Mouse (Mus musculus) limb, embryonic 13.5 days (tissue): ENCODE data around the gene Gabpb2. TPM values are rescaled to one million over a fixed set of nuclear protein-coding genes. Genes with fewer than 3 reads are reported as not detected.
A peak's percentile ranks its signal among the peaks of the same experiment; 100 is the strongest.

Experiments
- ATAC-seq: fragments of 200-750 bp; cut with Nextera tagmentation; 2 replicates; pipeline ENCODE4 v1.8.0; 2017; ENCODE audit warnings: low read depth, moderate number of reproducible peaks, moderate TSS enrichment; ENCODE audit not compliant: low FRiP score
- H3K27ac ChIP-seq: fragments of 300-500 bp; sonication (generic); 2 replicates; pipeline ENCODE4 v1.5.1; 2015; ENCODE audit warnings: inconsistent platforms, mild to moderate bottlenecking, moderate library complexity
- H3K27me3 ChIP-seq: fragments of 300-500 bp; sonication (generic); 2 replicates; pipeline ENCODE4 v1.6.1; 2015; ENCODE audit warnings: mild to moderate bottlenecking, inconsistent platforms
- H3K36me3 ChIP-seq: fragments of 300-500 bp; sonication (generic); 2 replicates; pipeline ENCODE4 v1.6.1; 2015; ENCODE audit warnings: inconsistent platforms, mild to moderate bottlenecking, moderate library complexity
- H3K4me1 ChIP-seq: fragments of 300-500 bp; sonication (generic); 2 replicates; pipeline ENCODE4 v1.6.1; 2015; ENCODE audit warnings: inconsistent platforms
- H3K4me2 ChIP-seq: fragments of 300-500 bp; sonication (generic); replicated peaks from 2 replicates; pipeline ENCODE4 v1.6.1; 2015; ENCODE audit warnings: inconsistent platforms, mild to moderate bottlenecking, moderate library complexity
- H3K4me3 ChIP-seq: fragments of 300-500 bp; sonication (generic); 2 replicates; pipeline ENCODE4 v1.5.1; 2015; ENCODE audit warnings: moderate library complexity, mild to moderate bottlenecking, inconsistent platforms
- H3K9ac ChIP-seq: fragments of 300-500 bp; sonication (generic); 2 replicates; pipeline ENCODE4 v1.6.1; 2015; ENCODE audit warnings: mild to moderate bottlenecking, inconsistent platforms
- H3K9me3 ChIP-seq: fragments of 300-500 bp; sonication (generic); 2 replicates; pipeline ENCODE4 v1.6.1; 2016; ENCODE audit warnings: inconsistent platforms
- WGBS: fragments of 180-500 bp; shearing (Covaris S2); methylation state at CpG from one replicate; pipeline ENCODE4 v1.1.7; 2015; 5-methylcytosine and 5-hydroxymethylcytosine counted together
- polyA plus RNA-seq: library from polyadenylated mRNA; unstranded; fragments of >200 nt; fragmentation: Nextera tagmentation; extraction: Ambion mirVana; gene quantifications from 2 replicates; pipeline ENCODE4 v1.2.1, GENCODE M21; 2015

Gene Gabpb2
- polyA plus RNA-seq, 1 experiment from 2014 or later: 12.5 TPM

DNA sequence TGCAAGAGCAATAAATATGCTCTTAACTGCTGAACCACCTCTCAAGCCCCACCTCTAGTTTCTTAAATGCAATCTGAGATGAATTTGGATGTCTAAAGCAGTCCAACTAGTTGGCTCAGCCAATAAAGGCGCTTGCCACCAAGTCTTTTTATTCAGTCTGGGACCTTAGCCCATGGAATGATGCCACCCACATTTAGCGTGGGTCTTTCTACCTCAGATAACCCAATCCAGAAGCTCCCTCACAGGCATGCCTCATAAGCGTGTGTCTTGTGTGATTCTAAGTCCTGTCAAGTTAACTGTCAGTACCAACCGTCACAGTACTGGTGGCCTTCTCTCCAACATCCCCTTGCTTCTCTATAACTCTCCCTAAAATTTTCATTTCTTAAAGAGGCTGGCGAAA, 38.8 kb downstream of the Gabpb2 start:
- no peak overlapping the region for H3K27ac ChIP-seq
- peaks cover 3% of the 10 kb centered on the region; the same call in 1 of the 2 replicates for H3K27me3 ChIP-seq
- no peak overlapping the region for H3K4me2 ChIP-seq
- H3K9ac ChIP-seq: no peak overlapping the region
- 82% methylated on average over 5 of the region's 5 CpGs for WGBS
- H3K4me1 ChIP-seq: peaks cover 2% of the 10 kb centered on the region; the same call in 1 of the 2 replicates
- H3K4me3 ChIP-seq: no peak overlapping the region
- no peak for ATAC-seq
- H3K9me3 ChIP-seq: no peaks in the 10 kb centered on the region
- peaks cover 18% of the 10 kb centered on the region for H3K36me3 ChIP-seq

DNA sequence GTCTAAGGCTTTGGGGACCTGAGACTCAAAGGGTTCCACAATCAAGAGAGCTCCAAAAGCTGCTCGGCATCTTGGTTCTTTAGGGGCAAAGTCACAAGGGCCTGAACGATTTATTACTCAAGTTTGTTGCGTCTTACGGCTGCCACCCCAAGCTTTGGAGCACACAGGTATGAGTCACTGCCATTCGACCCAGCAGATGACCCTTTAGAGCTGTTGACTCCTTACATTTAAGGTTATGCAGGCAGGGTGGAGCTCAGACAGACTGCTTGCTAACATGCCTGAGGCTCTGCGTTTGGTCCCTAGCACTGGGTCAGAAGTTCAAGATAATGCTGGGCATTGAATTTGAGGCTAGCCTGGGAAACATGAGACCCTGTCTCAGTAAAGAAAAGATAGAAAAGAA, 40.1 kb downstream of the Gabpb2 start:
- H3K27ac ChIP-seq: no peak overlapping the region
- peaks cover 16% of the 10 kb centered on the region for H3K27me3 ChIP-seq
- peaks cover 15% of the 10 kb centered on the region for H3K4me1 ChIP-seq
- H3K4me2 ChIP-seq: no peak overlapping the region
- H3K9me3 ChIP-seq: no peaks in the 10 kb centered on the region
- peak overlapping the region; percentile 39; the same call in 1 of the 2 replicates for H3K9ac ChIP-seq
- ATAC-seq: no peak
- H3K4me3 ChIP-seq: no peak overlapping the region
- H3K36me3 ChIP-seq: peaks cover 18% of the 10 kb centered on the region
- WGBS: 60% methylated on average over 6 of the region's 6 CpGs

DNA sequence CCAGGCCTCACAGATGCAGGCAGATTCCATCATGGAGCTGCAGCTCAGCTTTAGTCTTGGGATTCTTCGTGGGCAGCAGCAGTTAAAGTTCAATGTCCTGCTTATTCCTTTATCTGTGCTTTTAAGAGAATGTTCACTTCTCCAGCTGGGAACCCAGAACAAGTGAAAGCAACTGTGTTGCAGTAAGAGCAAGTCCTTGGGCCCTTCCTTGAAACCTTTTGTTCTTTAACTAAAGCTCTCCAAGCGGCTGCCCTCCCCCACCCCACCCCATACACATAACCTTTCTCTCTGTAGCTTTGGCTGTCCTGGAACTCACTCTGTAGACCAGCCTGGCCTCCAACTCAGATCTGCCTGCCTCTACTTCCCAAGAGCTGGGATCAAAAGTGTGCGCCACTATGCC, 41.2 kb downstream of the Gabpb2 start:
- ATAC-seq: no peak
- Histone ChIP-seq H3K4me2 (no peak overlapping the region), H3K9ac (no peak overlapping the region), H3K36me3 (peaks cover 24% of the 10 kb centered on the region), H3K4me1 (peaks cover 21% of the 10 kb centered on the region), H3K27ac (no peak overlapping the region), H3K4me3 (no peak overlapping the region), H3K27me3 (peaks cover 27% of the 10 kb centered on the region), H3K9me3 (no peaks in the 10 kb centered on the region)
- 75% methylated on average over 3 of the region's 3 CpGs for WGBS

DNA sequence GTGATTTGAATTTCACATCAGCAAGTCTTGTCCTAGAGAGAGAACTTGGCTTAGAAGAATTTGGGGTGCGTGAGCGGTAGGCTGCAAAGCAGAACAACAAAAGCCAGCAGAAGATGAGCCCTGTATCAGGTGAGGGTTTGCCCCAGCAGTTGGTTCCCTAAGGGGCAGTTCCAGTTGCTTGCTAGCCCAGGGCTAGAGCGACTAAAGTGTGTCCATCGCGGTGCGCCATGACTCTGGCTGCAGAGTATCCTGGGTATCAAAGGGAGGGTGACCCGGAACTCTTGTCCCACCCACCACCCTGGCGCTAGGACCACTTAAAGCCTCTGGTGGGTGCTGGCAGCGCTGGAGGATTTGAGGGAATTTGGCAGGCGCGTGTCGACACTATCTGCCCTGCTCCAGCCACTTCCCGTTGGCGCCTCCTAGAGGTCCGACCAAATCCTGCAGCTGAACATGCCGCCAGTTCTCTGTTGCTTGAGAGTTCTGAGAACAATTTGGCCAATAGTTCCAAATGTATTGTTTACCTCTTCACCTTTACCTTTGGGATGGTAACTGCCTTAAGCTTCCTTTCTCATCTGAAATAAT, 43.6 kb downstream of the Gabpb2 start:
- peak overlapping the region; percentile 55 for H3K4me2 ChIP-seq
- peaks cover 21% of the 10 kb centered on the region for H3K4me1 ChIP-seq
- H3K36me3 ChIP-seq: peaks cover 48% of the 10 kb centered on the region
- 7% methylated on average over 16 of the region's 16 CpGs for WGBS
- no peaks in the 10 kb centered on the region for H3K9me3 ChIP-seq
- no peak overlapping the region for H3K27ac ChIP-seq
- peaks cover 51% of the 10 kb centered on the region for H3K27me3 ChIP-seq
- ATAC-seq: peak; percentile 55
- H3K4me3 ChIP-seq: peak overlapping the region; percentile 5; the same call in 1 of the 2 replicates
- H3K9ac ChIP-seq: no peak overlapping the region

DNA sequence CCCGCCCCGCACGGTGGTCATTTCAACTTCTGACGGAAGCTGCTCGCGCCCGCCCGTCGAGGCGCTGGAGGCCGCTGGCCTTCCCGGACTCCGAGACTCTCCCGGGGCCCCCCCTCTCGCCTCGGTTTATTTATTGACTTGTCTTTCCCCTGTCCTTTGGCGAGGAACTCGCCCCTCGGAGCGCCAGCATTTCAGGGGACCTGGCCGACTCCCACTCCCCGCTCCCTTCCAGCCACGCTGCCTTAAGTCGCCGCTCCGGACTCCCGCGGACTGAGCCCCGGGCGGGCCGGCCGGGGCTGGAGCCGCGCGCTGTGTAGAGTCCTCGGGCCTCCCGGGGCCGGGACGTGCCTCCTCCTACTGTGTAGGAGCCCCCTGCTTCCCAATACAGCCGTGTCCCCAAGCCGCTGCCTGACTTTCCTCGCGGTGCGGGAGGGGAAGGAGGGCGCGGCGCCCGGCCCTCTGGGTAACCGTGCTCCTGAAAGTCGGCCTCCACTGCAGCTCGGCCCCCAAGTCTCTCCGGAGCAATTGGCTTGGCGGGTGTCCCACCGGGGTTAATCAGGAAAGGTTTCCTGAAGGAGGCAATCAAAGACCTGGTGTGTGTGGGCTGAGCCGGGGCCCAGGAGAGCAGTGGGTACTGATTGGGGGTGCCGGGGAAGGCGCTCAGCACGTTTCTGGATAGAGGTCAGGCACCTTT, 44.3 kb downstream of the Gabpb2 start:
- Histone ChIP-seq H3K9ac (peak overlapping the region; percentile 61), H3K4me2 (peak overlapping the region; percentile 55), H3K4me1 (peaks cover 21% of the 10 kb centered on the region), H3K27ac (no peak overlapping the region), H3K9me3 (no peaks in the 10 kb centered on the region), H3K27me3 (peaks cover 53% of the 10 kb centered on the region), H3K36me3 (peaks cover 55% of the 10 kb centered on the region), H3K4me3 (peak overlapping the region; percentile 33)
- WGBS: 10% methylated on average over 57 of the region's 58 CpGs
- ATAC-seq: no peak

DNA sequence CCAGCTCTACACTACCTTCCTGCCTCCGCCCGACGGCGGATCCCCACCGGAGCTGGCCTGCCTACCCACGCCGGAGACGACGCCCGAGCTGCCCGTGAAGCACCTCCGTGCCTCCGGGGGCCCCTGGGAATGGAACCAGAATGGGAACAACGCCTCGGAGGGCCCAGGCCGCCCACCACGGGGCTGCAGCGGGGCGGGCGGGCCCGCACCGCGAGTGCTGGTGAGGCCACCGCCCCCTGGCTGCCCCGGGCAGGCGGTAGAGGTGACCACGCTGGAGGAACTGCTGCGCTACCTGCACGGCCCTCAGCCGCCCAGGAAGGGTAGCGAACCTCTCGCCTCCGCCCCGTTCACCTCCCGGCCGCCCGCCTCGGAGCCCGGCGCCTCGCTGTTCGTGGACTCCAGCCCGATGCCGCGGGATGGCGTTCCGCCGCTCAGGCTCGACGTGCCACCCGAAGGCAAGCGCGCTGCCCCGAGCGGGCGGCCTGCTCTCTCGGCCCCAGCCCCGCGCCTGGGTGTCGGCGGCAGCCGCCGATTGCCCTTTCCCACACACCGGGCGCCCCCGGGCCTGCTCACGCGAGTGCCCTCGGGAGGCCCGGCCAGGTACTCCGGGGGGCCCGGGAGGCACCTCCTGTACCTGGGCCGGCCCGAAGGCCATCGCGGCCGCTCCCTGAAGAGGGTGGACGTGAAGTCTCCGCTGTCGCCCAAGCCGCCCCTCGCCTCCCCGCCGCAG, 45.0 kb downstream of the Gabpb2 start:
- H3K27me3 ChIP-seq: peaks cover 53% of the 10 kb centered on the region
- peak overlapping the region; percentile 55; the same call in 1 of the 2 replicates for H3K4me2 ChIP-seq
- peak overlapping the region; percentile 33 for H3K4me3 ChIP-seq
- WGBS: 24% methylated on average over 71 of the region's 84 CpGs
- peaks cover 21% of the 10 kb centered on the region for H3K4me1 ChIP-seq
- ATAC-seq: no peak
- H3K9ac ChIP-seq: peak overlapping the region; percentile 61; the same call in 1 of the 2 replicates
- no peaks in the 10 kb centered on the region for H3K9me3 ChIP-seq
- H3K27ac ChIP-seq: no peak overlapping the region
- peaks cover 62% of the 10 kb centered on the region for H3K36me3 ChIP-seq

DNA sequence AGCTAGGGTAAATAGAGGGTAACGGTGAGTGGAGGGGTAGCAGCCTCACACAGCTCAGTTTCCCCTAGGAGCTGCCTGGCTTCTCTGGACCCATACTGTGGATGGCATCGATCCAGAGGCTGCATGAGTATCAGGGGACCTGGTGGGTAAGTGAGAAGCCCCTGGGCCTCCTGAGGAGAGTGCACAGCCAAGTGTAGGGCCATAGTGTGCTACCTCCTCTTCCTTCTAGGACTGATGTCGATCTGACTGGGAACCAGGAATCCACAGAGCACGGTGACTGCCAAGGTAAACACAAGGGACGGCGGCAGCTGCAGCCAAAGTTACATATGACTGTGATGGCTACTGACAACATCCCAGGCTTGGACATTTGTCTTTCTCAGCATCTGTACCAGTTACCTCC, 46.6 kb downstream of the Gabpb2 start:
- Histone ChIP-seq H3K4me3 (no peak overlapping the region), H3K27ac (no peak overlapping the region), H3K9me3 (no peaks in the 10 kb centered on the region), H3K9ac (no peak overlapping the region), H3K36me3 (peaks cover 78% of the 10 kb centered on the region), H3K4me1 (peaks cover 21% of the 10 kb centered on the region), H3K4me2 (no peak overlapping the region), H3K27me3 (peaks cover 53% of the 10 kb centered on the region)
- 75% methylated on average over 6 of the region's 6 CpGs for WGBS
- ATAC-seq: no peak

DNA sequence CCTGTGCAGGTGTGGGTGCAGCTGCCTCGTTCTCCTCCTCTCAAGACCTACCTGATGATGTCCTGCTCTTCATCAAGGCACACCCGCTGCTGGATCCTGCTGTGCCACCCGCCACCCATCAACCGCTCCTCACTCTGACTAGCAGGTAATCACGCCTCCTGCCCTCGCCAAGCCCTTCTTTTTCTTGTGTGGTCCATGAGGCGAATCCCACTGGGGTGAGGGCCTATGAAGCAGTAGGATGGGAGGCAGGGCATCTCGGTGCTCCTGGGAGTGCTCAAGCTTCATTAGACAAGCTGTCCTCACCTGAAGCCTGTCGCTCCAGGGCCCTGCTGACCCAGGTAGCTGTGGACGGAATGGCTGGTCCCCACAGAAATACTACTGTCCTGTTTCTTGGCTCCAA, 47.7 kb downstream of the Gabpb2 start:
- Histone ChIP-seq H3K4me1 (peaks cover 21% of the 10 kb centered on the region), H3K27me3 (peaks cover 53% of the 10 kb centered on the region), H3K4me2 (no peak overlapping the region), H3K36me3 (peaks cover 87% of the 10 kb centered on the region), H3K9me3 (no peaks in the 10 kb centered on the region), H3K4me3 (no peak overlapping the region), H3K9ac (no peak overlapping the region), H3K27ac (no peak overlapping the region)
- 89% methylated on average over 10 of the region's 10 CpGs for WGBS
- ATAC-seq: no peak

DNA sequence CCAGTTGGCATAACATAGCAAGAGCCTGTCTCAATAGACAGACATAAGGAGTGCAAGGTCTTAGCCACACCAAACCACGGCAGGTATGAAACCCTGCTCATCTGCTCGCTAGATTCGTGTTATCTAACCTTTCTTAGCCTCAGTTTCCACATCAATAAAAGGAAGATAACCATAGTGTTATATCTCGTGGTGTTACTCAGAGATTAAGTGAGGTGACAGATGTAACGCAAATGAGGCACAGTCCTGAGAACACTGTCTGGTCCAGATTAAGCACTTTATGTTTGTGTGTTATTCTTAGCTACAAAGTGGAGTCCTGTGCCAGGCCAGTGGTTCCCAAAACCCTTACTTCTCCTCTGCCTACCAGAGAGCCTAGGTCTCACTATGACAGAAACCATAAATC, 52.9 kb downstream of the Gabpb2 start:
- WGBS: 77% methylated on average over 5 of the region's 5 CpGs
- Histone ChIP-seq H3K27ac (no peak overlapping the region), H3K4me3 (no peak overlapping the region), H3K9me3 (no peaks in the 10 kb centered on the region), H3K36me3 (peaks cover 62% of the 10 kb centered on the region), H3K4me1 (peaks cover 29% of the 10 kb centered on the region), H3K4me2 (no peak overlapping the region), H3K9ac (no peak overlapping the region), H3K27me3 (peaks cover 9% of the 10 kb centered on the region)
- ATAC-seq: no peak

DNA sequence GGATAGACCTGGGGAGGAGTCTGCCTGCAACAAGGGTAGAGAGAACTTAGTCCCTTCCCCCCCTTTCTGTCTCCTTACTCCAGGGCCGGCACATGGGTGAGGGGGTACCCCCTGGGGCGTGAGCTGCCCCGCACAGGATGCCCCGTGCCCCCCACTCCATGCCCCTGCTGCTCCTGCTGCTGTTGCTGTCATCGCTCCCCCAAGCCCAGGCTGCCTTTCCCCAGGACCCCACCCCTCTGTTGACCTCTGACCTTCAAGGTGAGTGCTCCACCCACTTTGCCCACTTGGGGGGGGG, 53.5 kb downstream of the Gabpb2 start:
- no peak for ATAC-seq
- Histone ChIP-seq H3K4me3 (no peak overlapping the region), H3K27ac (no peak overlapping the region), H3K9me3 (no peaks in the 10 kb centered on the region), H3K9ac (0 out of 2 replicates have a peak overlapping the region, but pooled peaks have one; percentile 31), H3K27me3 (peaks cover 3% of the 10 kb centered on the region), H3K4me2 (peak overlapping the region; percentile 86; the same call in 1 of the 2 replicates), H3K4me1 (peaks cover 34% of the 10 kb centered on the region), H3K36me3 (peaks cover 55% of the 10 kb centered on the region)
- WGBS: 71% methylated on average over 5 of the region's 5 CpGs

DNA sequence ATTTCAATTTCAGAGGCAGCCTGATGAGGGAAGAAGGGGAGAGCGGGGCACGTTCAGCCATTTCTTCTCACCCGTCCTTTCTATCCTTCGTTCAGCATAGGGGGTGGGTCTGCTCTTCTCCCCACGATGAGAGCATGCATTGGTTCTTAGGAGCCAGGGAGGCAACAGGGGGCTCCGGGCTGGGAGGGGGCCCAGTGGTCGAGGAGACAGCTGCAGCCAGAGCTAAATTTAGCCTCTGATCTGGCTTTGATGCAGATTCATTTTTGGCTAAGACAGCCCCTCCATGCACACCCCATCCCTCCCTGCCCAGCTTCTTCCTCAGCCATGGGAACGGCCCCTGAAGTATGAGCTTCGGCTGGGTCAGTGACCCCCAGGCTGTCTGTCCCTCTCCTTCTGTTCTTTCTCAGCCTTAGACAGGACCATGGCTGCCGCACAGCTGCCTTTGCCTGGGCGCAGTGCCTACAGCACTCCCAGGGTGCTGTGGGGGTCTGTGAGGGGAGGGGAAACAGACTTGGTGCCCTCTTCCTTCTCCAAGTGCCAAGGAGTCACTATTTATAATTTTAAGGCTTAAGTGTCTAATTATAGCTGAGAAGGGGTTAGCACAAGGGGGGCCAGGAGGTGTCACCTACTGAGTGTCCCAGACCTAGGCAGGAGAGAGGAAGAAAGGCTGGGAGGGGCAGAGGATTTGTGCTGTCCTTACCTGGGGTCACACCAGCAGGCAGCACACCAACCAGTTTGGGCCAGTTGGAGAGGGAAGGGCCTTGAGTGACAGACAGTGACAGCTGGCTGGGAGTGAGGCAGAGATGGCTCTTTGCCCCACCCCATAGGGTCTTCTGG, 54.1 kb downstream of the Gabpb2 start:
- peaks cover 50% of the 10 kb centered on the region for H3K36me3 ChIP-seq
- no peaks in the 10 kb centered on the region for H3K27me3 ChIP-seq
- peaks cover 34% of the 10 kb centered on the region for H3K4me1 ChIP-seq
- peak overlapping the region; percentile 92; the same call in 1 of the 2 replicates for H3K4me3 ChIP-seq
- ATAC-seq: peak; percentile 17; the same call in 1 of the 2 replicates
- peak overlapping the region; percentile 31; the same call in 1 of the 2 replicates for H3K9ac ChIP-seq
- peak overlapping the region; percentile 39; the same call in 1 of the 2 replicates for H3K27ac ChIP-seq
- WGBS: 55% methylated on average over 11 of the region's 11 CpGs
- H3K4me2 ChIP-seq: peak overlapping the region; percentile 86
- H3K9me3 ChIP-seq: no peaks in the 10 kb centered on the region

DNA sequence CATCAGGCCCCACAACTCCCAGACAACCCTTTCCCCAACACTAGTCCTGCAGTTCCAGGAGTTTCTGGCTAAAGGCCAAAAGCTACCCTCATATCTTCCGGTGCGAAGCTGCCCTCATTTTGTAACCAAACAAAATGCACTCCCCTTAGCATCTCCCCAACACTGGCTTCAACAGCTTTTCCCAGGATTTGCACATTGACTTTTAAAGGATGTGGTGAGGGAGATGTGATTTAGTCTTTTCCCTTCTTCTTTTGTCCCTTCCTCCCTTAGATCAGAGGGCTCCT, 55.4 kb downstream of the Gabpb2 start:
- 21% methylated on average over 2 of the region's 2 CpGs for WGBS
- Histone ChIP-seq H3K9me3 (no peaks in the 10 kb centered on the region), H3K27ac (no peak overlapping the region), H3K4me1 (peaks cover 34% of the 10 kb centered on the region), H3K4me2 (peak overlapping the region; percentile 86), H3K27me3 (no peaks in the 10 kb centered on the region), H3K4me3 (peak overlapping the region; percentile 92), H3K36me3 (peaks cover 36% of the 10 kb centered on the region), H3K9ac (peak overlapping the region; percentile 87; the same call in 1 of the 2 replicates)
- no peak for ATAC-seq
